Mouse (Mus musculus) gastrocnemius, adult 2 months (tissue): ENCODE results near the gene Zfp341. TPM values are rescaled to one million over a fixed set of nuclear protein-coding genes. Genes with fewer than 3 reads are reported as not detected.

ENCODE experiments used
- DNase-seq: peaks from one replicate; pipeline ENCODE4 v3.0.0; 2022
- H3K27ac ChIP-seq: fragments of 200-600 bp; 2 replicates; pipeline ENCODE4 v1.8.1; 2022; ENCODE audit warnings: mild to moderate bottlenecking
- H3K4me3 ChIP-seq: fragments of 200-600 bp; 2 replicates; pipeline ENCODE4 v1.8.1; 2022; ENCODE audit warnings: mild to moderate bottlenecking, moderate library complexity
- CTCF ChIP-seq: fragments of 200-600 bp; IDR thresholded peaks from 2 replicates; pipeline ENCODE4 v1.8.1; 2022; ENCODE audit warnings: antibody characterized with exemption, mild to moderate bottlenecking, moderate library complexity
- intact Hi-C: fragments of 180-260 bp; cut with DNase I; formaldehyde crosslinking; loops from one replicate; pipeline ENCODE4 v1.15.1; 2025
- long read RNA-seq, 2 experiments: library from polyadenylated mRNA; stranded (forward); transcript quantifications; one replicate each; pipeline ENCODE4 v2.0.0; 2021
- total RNA-seq, 2 experiments: library from RNA; stranded (reverse); gene quantifications; 2 replicates each; pipeline ENCODE4 v1.2.3; 2021

Zfp341 gene
- total RNA-seq: 1 to 10 TPM; 2.6 to 3.5 TPM
- long read RNA-seq, experiment 1, partial matches to known transcripts: 3 of 4 reads
- long read RNA-seq, experiment 1, other reads (novel, unspliced or antisense): 1 of 4 reads
- long read RNA-seq, experiment 2, partial matches to known transcripts: 3 of 4 reads
- long read RNA-seq, experiment 2, other reads (novel, unspliced or antisense): 1 of 4 reads

GRCm38 (mm10) chr2:154613118-154614115 lies at the start of gene Zfp341, which contains the start of gene 4930519P11Rik:
Gene Zfp341, plus strand, starts transcription at chr2:154613297.
Gene 4930519P11Rik, minus strand, starts transcription at chr2:154613437.
- intact Hi-C loops: loop anchor here (2.0 to 5.0 kb wide), 3 partner anchors 21 to 201 kb away; partner anchors contain the start of gene Actl10

GRCm38 (mm10) chr2:154563612-154564170 lies 49.4 kb upstream of the Zfp341 start:
- no peak for TF ChIP-seq CTCF
- DNase-seq: no peak
- no peak overlapping the region for H3K27ac ChIP-seq
- intact Hi-C loops: no loop called here
- no peak overlapping the region for H3K4me3 ChIP-seq

More at GRCm38 (mm10) chr2:154613118-154614115, at the start of gene Zfp341, which contains the start of gene 4930519P11Rik:
- peak; percentile 97 for TF ChIP-seq CTCF
- peak within 1 kb of the TSS; percentile 92 for H3K4me3 ChIP-seq
- peak; percentile 95 for DNase-seq
- peak within 1 kb of the TSS; percentile 97 for H3K27ac ChIP-seq

GRCm38 (mm10) chr2:154565562-154565961 lies 47.5 kb upstream of the Zfp341 start:
- no peak for DNase-seq
- TF ChIP-seq CTCF: no peak
- no peak overlapping the region for H3K4me3 ChIP-seq
- intact Hi-C loops: no loop called here
- no peak overlapping the region for H3K27ac ChIP-seq

- no peak for DNase-seq
- no peak for TF ChIP-seq CTCF
- Histone ChIP-seq H3K27ac (no peak overlapping the region), H3K4me3 (no peak overlapping the region)
- intact Hi-C loops: no loop called here
These were observed 46.5 kb upstream of the Zfp341 start for GRCm38 (mm10) chr2:154566641-154567040.

- Histone ChIP-seq H3K4me3 (no peak overlapping the region; the same call in 1 of the 2 replicates), H3K27ac (no peak overlapping the region)
- intact Hi-C loops: no loop called here
- DNase-seq: no peak
- TF ChIP-seq CTCF: no peak
These were observed 45.3 kb upstream of the Zfp341 start for GRCm38 (mm10) chr2:154567766-154568165.

GRCm38 (mm10) chr2:154568329-154569070 lies 44.6 kb upstream of the Zfp341 start:
- intact Hi-C loops: no loop called here
- no peak for DNase-seq
- Histone ChIP-seq H3K4me3 (peak overlapping the region; percentile 84), H3K27ac (peak overlapping the region; percentile 4)
- TF ChIP-seq CTCF: no peak

GRCm38 (mm10) chr2:154569071-154569748 lies 43.9 kb upstream of the Zfp341 start:
- DNase-seq: peak; percentile 74
- intact Hi-C loops: no loop called here
- Histone ChIP-seq H3K27ac (peak overlapping the region; percentile 4), H3K4me3 (peak overlapping the region; percentile 84)
- no peak for TF ChIP-seq CTCF

GRCm38 (mm10) chr2:154569836-154570286 lies 43.2 kb upstream of the Zfp341 start, which contains the start of gene E2f1:
Gene E2f1, minus strand, starts transcription at chr2:154569892.
- H3K27ac ChIP-seq: peak within 1 kb of the TSS; percentile 59
- peak within 1 kb of the TSS; percentile 84 for H3K4me3 ChIP-seq
- intact Hi-C loops: no loop called here
- peak; percentile 98 for DNase-seq
- peak; percentile 33; the same call in 1 of the 2 replicates for TF ChIP-seq CTCF

GRCm38 (mm10) chr2:154570666-154571065 lies 42.4 kb upstream of the Zfp341 start:
- Histone ChIP-seq H3K4me3 (no peak overlapping the region), H3K27ac (0 out of 2 replicates have a peak overlapping the region, but pooled peaks have one; percentile 59)
- intact Hi-C loops: no loop called here
- TF ChIP-seq CTCF: no peak
- no peak for DNase-seq

- H3K4me3 ChIP-seq: no peak overlapping the region
- intact Hi-C loops: no loop called here
- no peak for DNase-seq
- TF ChIP-seq CTCF: no peak
- H3K27ac ChIP-seq: no peak overlapping the region
These were observed 41.8 kb upstream of the Zfp341 start for GRCm38 (mm10) chr2:154571266-154571665.

GRCm38 (mm10) chr2:154571976-154572375 lies 41.1 kb upstream of the Zfp341 start:
- DNase-seq: no peak
- no peak for TF ChIP-seq CTCF
- Histone ChIP-seq H3K27ac (no peak overlapping the region), H3K4me3 (no peak overlapping the region)
- intact Hi-C loops: no loop called here
